Mouse (Mus musculus): ENCODE data around the gene Kdm6b.

DNA sequence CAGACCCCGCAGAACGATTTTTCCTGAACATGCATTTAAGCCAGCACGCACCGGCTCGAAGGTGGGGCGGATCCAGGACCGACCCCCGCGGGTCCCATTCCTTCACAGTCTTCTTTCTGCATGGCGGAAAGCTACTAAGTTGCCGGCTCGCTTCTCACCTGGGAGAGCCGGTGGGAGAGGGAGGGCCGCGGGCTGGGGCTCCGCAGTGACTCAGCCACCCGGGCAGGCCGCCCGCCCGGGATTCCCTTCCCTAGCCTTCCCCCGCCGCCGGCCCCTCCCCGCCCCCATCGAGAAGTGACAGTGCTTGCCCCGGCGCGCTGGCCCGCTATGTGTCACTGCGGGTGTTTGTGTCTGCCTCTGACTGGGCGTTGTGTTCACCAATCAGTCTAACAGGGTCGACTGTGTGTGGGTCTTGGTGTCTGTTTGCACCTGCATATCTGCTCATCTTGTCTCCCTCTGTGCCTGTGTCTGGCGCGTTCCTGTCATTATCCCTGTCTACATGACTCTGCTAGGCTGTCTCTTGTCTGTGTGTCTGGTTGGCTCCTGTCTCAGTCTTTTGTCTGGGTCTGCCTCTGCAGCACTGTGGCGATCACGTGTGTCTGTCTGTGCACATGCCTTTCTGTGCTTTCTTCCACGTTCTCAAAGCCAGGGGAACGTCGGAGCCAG is 1.8 kb downstream of the Kdm6b start:
- TF ChIP-seq EP300 (IDR thresholded peaks at IDR 0.05; ENCODE audit: low read depth) (no peak), CTCF (IDR thresholded peaks at IDR 0.05; ENCODE audit: low read depth) (no peak)

Measured in liver, postnatal 0 days (tissue).